Mouse (Mus musculus): ENCODE data around the gene Mavs. TPM values are rescaled to one million over a fixed set of nuclear protein-coding genes. Genes with fewer than 3 reads are reported as not detected.

The Mavs gene
- polyA plus RNA-seq, 1 experiment from 2014 or later: 37.9 TPM

- no peak for ATAC-seq (ENCODE audit: low FRiP score, low TSS enrichment)
- no peaks in the 10 kb centered on the region for H3K36me3 ChIP-seq (ENCODE audit: insufficient read depth, low read length)
- H3K9me3 ChIP-seq (ENCODE audit: low read length): no peaks in the 10 kb centered on the region
- 74% methylated on average over 8 of the region's 8 CpGs for WGBS
- no peak overlapping the region for H3K4me2 ChIP-seq (replicated peaks; ENCODE audit: low read depth, low read length)
- H3K4me1 ChIP-seq (ENCODE audit: insufficient read depth, low read length): peaks cover 10% of the 10 kb centered on the region
- H3K27me3 ChIP-seq (ENCODE audit: insufficient read depth, low read length): no peaks in the 10 kb centered on the region
- H3K27ac ChIP-seq (ENCODE audit: low read length): no peak overlapping the region
- no peak overlapping the region for H3K9ac ChIP-seq (replicated peaks; ENCODE audit: low read length)
- H3K4me3 ChIP-seq (ENCODE audit: low read length): no peak overlapping the region
These were observed 24.8 kb downstream of the Mavs start for GRCm38 (mm10) chr2:131258693-131259092.

- Histone ChIP-seq H3K4me3 (ENCODE audit: low read length) (no peak overlapping the region), H3K27ac (ENCODE audit: low read length) (no peak overlapping the region), H3K4me1 (ENCODE audit: insufficient read depth, low read length) (peaks cover 19% of the 10 kb centered on the region), H3K4me2 (replicated peaks; ENCODE audit: low read depth, low read length) (no peak overlapping the region), H3K9me3 (ENCODE audit: low read length) (no peaks in the 10 kb centered on the region), H3K9ac (replicated peaks; ENCODE audit: low read length) (no peak overlapping the region; the same call in 1 of the 2 replicates), H3K27me3 (ENCODE audit: insufficient read depth, low read length) (no peaks in the 10 kb centered on the region), H3K36me3 (ENCODE audit: insufficient read depth, low read length) (no peaks in the 10 kb centered on the region)
- ATAC-seq (ENCODE audit: low FRiP score, low TSS enrichment): no peak
- 68% methylated on average over 9 of the region's 9 CpGs for WGBS
These were observed 26.9 kb downstream of the Mavs start for GRCm38 (mm10) chr2:131260544-131261307.

- peak; percentile 81 for ATAC-seq (ENCODE audit: low FRiP score, low TSS enrichment)
- no peaks in the 10 kb centered on the region for H3K9me3 ChIP-seq (ENCODE audit: low read length)
- WGBS: 3% methylated on average over 10 of the region's 10 CpGs
These were observed 27.8 kb downstream of the Mavs start for GRCm38 (mm10) chr2:131261481-131262212.

GRCm38 (mm10) chr2:131262213-131262672 lies 28.4 kb downstream of the Mavs start, which contains the start of gene Pank2:
TSS of gene Pank2 (plus strand) at chr2:131262495.
- Histone ChIP-seq H3K9me3 (ENCODE audit: low read length) (no peaks in the 10 kb centered on the region), H3K27ac (ENCODE audit: low read length) (peak within 1 kb of the TSS; percentile 99), H3K4me3 (ENCODE audit: low read length) (peak within 1 kb of the TSS; percentile 85), H3K9ac (replicated peaks; ENCODE audit: low read length) (peak within 1 kb of the TSS; percentile 99), H3K4me1 (ENCODE audit: insufficient read depth, low read length) (peaks cover 19% of the 10 kb centered on the region), H3K36me3 (ENCODE audit: insufficient read depth, low read length) (no peaks in the 10 kb centered on the region), H3K4me2 (replicated peaks; ENCODE audit: low read depth, low read length) (peak within 1 kb of the TSS; percentile 86), H3K27me3 (ENCODE audit: insufficient read depth, low read length) (no peaks in the 10 kb centered on the region)
- WGBS: 0% methylated on average over 44 of the region's 49 CpGs
- peak; percentile 100 for ATAC-seq (ENCODE audit: low FRiP score, low TSS enrichment)

More at GRCm38 (mm10) chr2:131261481-131262212, 27.8 kb downstream of the Mavs start:
- peak overlapping the region; percentile 85 for H3K4me3 ChIP-seq (ENCODE audit: low read length)
- H3K4me2 ChIP-seq (replicated peaks; ENCODE audit: low read depth, low read length): peak overlapping the region; percentile 86
- H3K27me3 ChIP-seq (ENCODE audit: insufficient read depth, low read length): no peaks in the 10 kb centered on the region
- H3K36me3 ChIP-seq (ENCODE audit: insufficient read depth, low read length): no peaks in the 10 kb centered on the region
- peak overlapping the region; percentile 84 for H3K9ac ChIP-seq (replicated peaks; ENCODE audit: low read length)
- peak overlapping the region; percentile 99 for H3K27ac ChIP-seq (ENCODE audit: low read length)
- H3K4me1 ChIP-seq (ENCODE audit: insufficient read depth, low read length): peaks cover 19% of the 10 kb centered on the region

- H3K4me1 ChIP-seq (ENCODE audit: insufficient read depth, low read length): peaks cover 19% of the 10 kb centered on the region
- no peaks in the 10 kb centered on the region for H3K27me3 ChIP-seq (ENCODE audit: insufficient read depth, low read length)
- peak overlapping the region; percentile 85 for H3K4me3 ChIP-seq (ENCODE audit: low read length)
- H3K27ac ChIP-seq (ENCODE audit: low read length): peak overlapping the region; percentile 99
- WGBS: under 1% methylated on average over 52 of the region's 59 CpGs
- no peaks in the 10 kb centered on the region for H3K36me3 ChIP-seq (ENCODE audit: insufficient read depth, low read length)
- no peaks in the 10 kb centered on the region for H3K9me3 ChIP-seq (ENCODE audit: low read length)
- peak overlapping the region; percentile 99 for H3K9ac ChIP-seq (replicated peaks; ENCODE audit: low read length)
- H3K4me2 ChIP-seq (replicated peaks; ENCODE audit: low read depth, low read length): peak overlapping the region; percentile 86
- peak; percentile 84 for ATAC-seq (ENCODE audit: low FRiP score, low TSS enrichment)
These were observed 29.1 kb downstream of the Mavs start for GRCm38 (mm10) chr2:131262680-131263670.

- Histone ChIP-seq H3K4me1 (ENCODE audit: insufficient read depth, low read length) (peaks cover 19% of the 10 kb centered on the region), H3K27me3 (ENCODE audit: insufficient read depth, low read length) (no peaks in the 10 kb centered on the region), H3K9me3 (ENCODE audit: low read length) (no peaks in the 10 kb centered on the region), H3K27ac (ENCODE audit: low read length) (no peak overlapping the region), H3K36me3 (ENCODE audit: insufficient read depth, low read length) (no peaks in the 10 kb centered on the region), H3K9ac (replicated peaks; ENCODE audit: low read length) (no peak overlapping the region; the same call in 1 of the 2 replicates), H3K4me3 (ENCODE audit: low read length) (peak overlapping the region; percentile 85), H3K4me2 (replicated peaks; ENCODE audit: low read depth, low read length) (peak overlapping the region; percentile 86)
- no peak for ATAC-seq (ENCODE audit: low FRiP score, low TSS enrichment)
- WGBS: 65% methylated on average over 6 of the region's 6 CpGs
These were observed 30.2 kb downstream of the Mavs start for GRCm38 (mm10) chr2:131264027-131264426.

- ATAC-seq (ENCODE audit: low FRiP score, low TSS enrichment): no peak
- Histone ChIP-seq H3K36me3 (ENCODE audit: insufficient read depth, low read length) (no peaks in the 10 kb centered on the region), H3K4me2 (replicated peaks; ENCODE audit: low read depth, low read length) (no peak overlapping the region), H3K4me3 (ENCODE audit: low read length) (no peak overlapping the region), H3K27me3 (ENCODE audit: insufficient read depth, low read length) (no peaks in the 10 kb centered on the region), H3K9ac (replicated peaks; ENCODE audit: low read length) (no peak overlapping the region), H3K27ac (ENCODE audit: low read length) (no peak overlapping the region), H3K4me1 (ENCODE audit: insufficient read depth, low read length) (peaks cover 19% of the 10 kb centered on the region), H3K9me3 (ENCODE audit: low read length) (no peaks in the 10 kb centered on the region)
- WGBS: 77% methylated on average over 2 of the region's 2 CpGs
These were observed 31.2 kb downstream of the Mavs start for GRCm38 (mm10) chr2:131265056-131265455.

- ATAC-seq (ENCODE audit: low FRiP score, low TSS enrichment): no peak
- 98% methylated on average over 3 of the region's 3 CpGs for WGBS
- Histone ChIP-seq H3K9me3 (ENCODE audit: low read length) (no peaks in the 10 kb centered on the region), H3K4me1 (ENCODE audit: insufficient read depth, low read length) (no peaks in the 10 kb centered on the region), H3K27me3 (ENCODE audit: insufficient read depth, low read length) (no peaks in the 10 kb centered on the region), H3K4me3 (ENCODE audit: low read length) (no peak overlapping the region), H3K4me2 (replicated peaks; ENCODE audit: low read depth, low read length) (no peak overlapping the region), H3K27ac (ENCODE audit: low read length) (no peak overlapping the region), H3K9ac (replicated peaks; ENCODE audit: low read length) (no peak overlapping the region), H3K36me3 (ENCODE audit: insufficient read depth, low read length) (peaks cover 39% of the 10 kb centered on the region)
These were observed 41.6 kb downstream of the Mavs start for GRCm38 (mm10) chr2:131275493-131275892.

GRCm38 (mm10) chr2:131276722-131277121 lies 42.9 kb downstream of the Mavs start:
- H3K36me3 ChIP-seq (ENCODE audit: insufficient read depth, low read length): peaks cover 39% of the 10 kb centered on the region

More at GRCm38 (mm10) chr2:131276722-131277121, 42.9 kb downstream of the Mavs start:
- Histone ChIP-seq H3K4me2 (replicated peaks; ENCODE audit: low read depth, low read length) (no peak overlapping the region), H3K4me1 (ENCODE audit: insufficient read depth, low read length) (no peaks in the 10 kb centered on the region), H3K27me3 (ENCODE audit: insufficient read depth, low read length) (no peaks in the 10 kb centered on the region), H3K9me3 (ENCODE audit: low read length) (no peaks in the 10 kb centered on the region), H3K9ac (replicated peaks; ENCODE audit: low read length) (no peak overlapping the region), H3K4me3 (ENCODE audit: low read length) (no peak overlapping the region), H3K27ac (ENCODE audit: low read length) (no peak overlapping the region)
- no peak for ATAC-seq (ENCODE audit: low FRiP score, low TSS enrichment)
- WGBS: 92% methylated on average over 5 of the region's 5 CpGs

Data from kidney, embryonic 16.5 days (tissue).